Mouse (Mus musculus) midbrain, embryonic 11.5 days (tissue): ENCODE measurements at regions not wholly inside any gene's neighbourhood (a gene's known extent, or its start where the extent isn't known, plus 50 kb on each side); places are given as distances from the start of the nearest gene placed in this dataset.

Source experiments
- ATAC-seq: fragments of 200-750 bp; cut with Nextera tagmentation; 2 replicates; pipeline ENCODE4 v1.8.0; 2017; ENCODE audit warnings: moderate TSS enrichment, moderate library complexity; ENCODE audit not compliant: low FRiP score
- DNase-seq: peaks from one replicate; pipeline ENCODE4 v3.0.0; 2015; ENCODE audit warnings: low spot score; ENCODE audit errors: missing footprints
- H3K27ac ChIP-seq: fragments of 300-500 bp; sonication (generic); 2 replicates; pipeline ENCODE4 v1.5.1; 2014; ENCODE audit warnings: low read depth, low read length
- H3K27me3 ChIP-seq: fragments of 300-500 bp; sonication (generic); 2 replicates; pipeline ENCODE4 v1.6.1; 2014; ENCODE audit warnings: mild to moderate bottlenecking, low read length, moderate library complexity, mixed read lengths; ENCODE audit not compliant: control insufficient read depth, insufficient read depth
- H3K36me3 ChIP-seq: fragments of 300-500 bp; sonication (generic); 2 replicates; pipeline ENCODE4 v1.6.1; 2014; ENCODE audit warnings: mild to moderate bottlenecking, low read length, moderate library complexity, mixed read lengths; ENCODE audit not compliant: control insufficient read depth, insufficient read depth
- H3K4me1 ChIP-seq: fragments of 300-500 bp; sonication (generic); 2 replicates; pipeline ENCODE4 v1.6.1; 2014; ENCODE audit warnings: low read length; ENCODE audit not compliant: control insufficient read depth, insufficient read depth
- H3K4me2 ChIP-seq: fragments of 300-500 bp; sonication (generic); 2 replicates; pipeline ENCODE4 v1.6.1; 2014; ENCODE audit warnings: mild to moderate bottlenecking, moderate library complexity
- H3K4me3 ChIP-seq: fragments of 300-500 bp; sonication (generic); 2 replicates; pipeline ENCODE4 v1.5.1; 2014; ENCODE audit warnings: low read depth, low read length
- H3K9ac ChIP-seq: fragments of 300-500 bp; sonication (generic); 2 replicates; pipeline ENCODE4 v1.6.1; 2014; ENCODE audit warnings: low read length
- H3K9me3 ChIP-seq: fragments of 300-500 bp; sonication (generic); 2 replicates; pipeline ENCODE4 v1.6.1; 2016; ENCODE audit warnings: low read length; ENCODE audit not compliant: control insufficient read depth
- WGBS: fragments of 180-500 bp; shearing (Covaris S2); extraction: QIAGEN DNeasy Blood & Tissue Kit; methylation state at CpG from one replicate; pipeline ENCODE4 v1.1.7; 2014; 5-methylcytosine and 5-hydroxymethylcytosine counted together

- DNase-seq = peak; percentile 97
- WGBS = 1% methylated on average over 16 of the region's 16 CpGs
- H3K27me3 ChIP-seq = peaks cover 20% of the 10 kb centered on the region
Measured at GRCm38 (mm10) chr14:105482644-105483351, 224.4 kb downstream of the Ndfip2 start.

GRCm38 (mm10) chr14:105480048-105480447, 221.7 kb downstream of the Ndfip2 start:
- ATAC-seq = no peak
- Histone ChIP-seq H3K4me2 (no peak overlapping the region), H3K9me3 (no peaks in the 10 kb centered on the region), H3K36me3 (no peaks in the 10 kb centered on the region), H3K27me3 (peaks cover 18% of the 10 kb centered on the region), H3K9ac (no peak overlapping the region), H3K4me1 (peaks cover 12% of the 10 kb centered on the region), H3K27ac (no peak overlapping the region), H3K4me3 (no peak overlapping the region)
- no peak for DNase-seq
- 44% methylated on average over 9 of the region's 9 CpGs for WGBS

More at GRCm38 (mm10) chr14:105482644-105483351, 224.4 kb downstream of the Ndfip2 start:
- peak overlapping the region; percentile 68 for H3K27ac ChIP-seq
- peak overlapping the region; percentile 39 for H3K4me2 ChIP-seq
- peak overlapping the region; percentile 47 for H3K9ac ChIP-seq
- H3K4me3 ChIP-seq = peak overlapping the region; percentile 16; the same call in 1 of the 2 replicates
- H3K4me1 ChIP-seq = peaks cover 12% of the 10 kb centered on the region
- H3K9me3 ChIP-seq = no peaks in the 10 kb centered on the region
- peak; percentile 78 for ATAC-seq
- H3K36me3 ChIP-seq = no peaks in the 10 kb centered on the region

- peaks cover under 1% of the 10 kb centered on the region; the same call in 1 of the 2 replicates for H3K4me1 ChIP-seq
- no peak overlapping the region for H3K9ac ChIP-seq
- no peaks in the 10 kb centered on the region for H3K36me3 ChIP-seq
- H3K27me3 ChIP-seq = peaks cover 6% of the 10 kb centered on the region
- no peaks in the 10 kb centered on the region for H3K9me3 ChIP-seq
- H3K4me3 ChIP-seq = no peak overlapping the region
- ATAC-seq = peak; percentile 46; the same call in 1 of the 2 replicates
- no peak overlapping the region for H3K4me2 ChIP-seq
- no peak overlapping the region for H3K27ac ChIP-seq
- no peak for DNase-seq
Measured at GRCm38 (mm10) chr14:105474991-105475553, 216.7 kb downstream of the Ndfip2 start.

GRCm38 (mm10) chr14:105448919-105449458, 190.6 kb downstream of the Ndfip2 start:
- no peaks in the 10 kb centered on the region for H3K36me3 ChIP-seq
- H3K9me3 ChIP-seq = no peaks in the 10 kb centered on the region
- H3K27me3 ChIP-seq = no peaks in the 10 kb centered on the region
- no peak overlapping the region for H3K4me3 ChIP-seq
- peak; percentile 31 for DNase-seq
- no peak overlapping the region for H3K4me2 ChIP-seq
- 86% methylated on average over 3 of the region's 3 CpGs for WGBS
- no peak for ATAC-seq
- H3K4me1 ChIP-seq = no peaks in the 10 kb centered on the region
- H3K27ac ChIP-seq = no peak overlapping the region
- H3K9ac ChIP-seq = no peak overlapping the region

- Histone ChIP-seq H3K27me3 (no peaks in the 10 kb centered on the region), H3K4me2 (no peak overlapping the region), H3K27ac (no peak overlapping the region), H3K36me3 (no peaks in the 10 kb centered on the region), H3K9me3 (no peaks in the 10 kb centered on the region), H3K4me1 (no peaks in the 10 kb centered on the region), H3K4me3 (no peak overlapping the region), H3K9ac (no peak overlapping the region)
- DNase-seq (no peak), ATAC-seq (no peak)
- 86% methylated on average over 5 of the region's 5 CpGs for WGBS
Measured at GRCm38 (mm10) chr14:105447088-105447487, 188.7 kb downstream of the Ndfip2 start.

GRCm38 (mm10) chr14:105435343-105435742, 177.0 kb downstream of the Ndfip2 start:
- H3K36me3 ChIP-seq = no peaks in the 10 kb centered on the region
- peak; percentile 10 for DNase-seq
- H3K4me3 ChIP-seq = no peak overlapping the region
- H3K27ac ChIP-seq = no peak overlapping the region
- no peaks in the 10 kb centered on the region for H3K27me3 ChIP-seq
- peaks cover 6% of the 10 kb centered on the region; the same call in 1 of the 2 replicates for H3K4me1 ChIP-seq
- 90% methylated on average over 6 of the region's 6 CpGs for WGBS
- no peak overlapping the region for H3K4me2 ChIP-seq
- no peak for ATAC-seq
- H3K9ac ChIP-seq = no peak overlapping the region
- H3K9me3 ChIP-seq = no peaks in the 10 kb centered on the region

- Histone ChIP-seq H3K27me3 (no peaks in the 10 kb centered on the region), H3K4me1 (peaks cover 6% of the 10 kb centered on the region; the same call in 1 of the 2 replicates), H3K4me2 (no peak overlapping the region), H3K4me3 (no peak overlapping the region), H3K36me3 (no peaks in the 10 kb centered on the region), H3K9me3 (no peaks in the 10 kb centered on the region), H3K9ac (no peak overlapping the region), H3K27ac (no peak overlapping the region)
- DNase-seq (peak; percentile 62), ATAC-seq (no peak)
- 94% methylated on average over 2 of the region's 2 CpGs for WGBS
Measured at GRCm38 (mm10) chr14:105433456-105433855, 175.1 kb downstream of the Ndfip2 start.

GRCm38 (mm10) chr14:105432670-105433069, 174.3 kb downstream of the Ndfip2 start:
- Histone ChIP-seq H3K36me3 (no peaks in the 10 kb centered on the region), H3K9ac (no peak overlapping the region), H3K27ac (no peak overlapping the region), H3K4me1 (peaks cover 6% of the 10 kb centered on the region; the same call in 1 of the 2 replicates), H3K9me3 (no peaks in the 10 kb centered on the region), H3K4me2 (no peak overlapping the region), H3K4me3 (no peak overlapping the region), H3K27me3 (no peaks in the 10 kb centered on the region)
- DNase-seq (peak; percentile 88), ATAC-seq (peak; percentile 88)
- WGBS = 0% methylated on average over 4 of the region's 4 CpGs

GRCm38 (mm10) chr14:105431584-105431983, 173.2 kb downstream of the Ndfip2 start:
- no peak overlapping the region for H3K9ac ChIP-seq
- no peak overlapping the region for H3K27ac ChIP-seq
- H3K4me3 ChIP-seq = no peak overlapping the region

More at GRCm38 (mm10) chr14:105431584-105431983, 173.2 kb downstream of the Ndfip2 start:
- Histone ChIP-seq H3K4me1 (peaks cover 6% of the 10 kb centered on the region; the same call in 1 of the 2 replicates), H3K9me3 (no peaks in the 10 kb centered on the region), H3K27me3 (no peaks in the 10 kb centered on the region), H3K36me3 (no peaks in the 10 kb centered on the region), H3K4me2 (no peak overlapping the region)
- DNase-seq (peak; percentile 67), ATAC-seq (no peak)
- WGBS = 91% methylated on average over 4 of the region's 4 CpGs
